Mouse (Mus musculus): ENCODE measurements around the gene Ccdc57.

DNA sequence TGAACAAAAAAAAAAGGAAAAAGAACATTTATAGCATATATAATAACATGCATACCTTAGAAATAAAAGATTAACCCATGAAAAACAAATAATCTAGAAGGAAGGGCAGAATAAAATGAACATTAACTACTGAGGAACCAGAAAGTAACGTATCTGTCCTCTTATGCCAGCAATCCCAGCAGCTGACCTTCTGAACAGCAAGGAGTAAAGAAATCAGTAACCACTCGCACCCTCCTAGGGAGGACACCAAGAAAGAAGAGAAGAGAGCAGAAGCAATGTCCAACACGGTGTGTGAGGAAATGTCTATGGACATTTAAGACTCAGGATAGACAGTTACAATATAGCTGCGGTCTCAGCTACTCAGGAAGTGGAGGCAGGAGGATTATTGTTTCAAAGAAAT lies 49.7 kb downstream of the Ccdc57 start:
- TF ChIP-seq CTCF (IDR thresholded peaks at IDR 0.05; ENCODE audit: insufficient read depth, low read length) (no peak), POLR2A (IDR thresholded peaks at IDR 0.05; ENCODE audit: borderline replicate concordance, extremely low read depth, low read depth, low read length) (no peak)

All from lung, adult 2 months (tissue).